Mouse (Mus musculus) heart, embryonic 13.5 days (tissue): ENCODE data around the gene Rpl23a. TPM values are rescaled to one million over a fixed set of nuclear protein-coding genes. Genes with fewer than 3 reads are reported as not detected.

Experiments
- ATAC-seq: fragments of 200-750 bp; cut with Nextera tagmentation; 2 replicates; pipeline ENCODE4 v1.8.0; 2017; ENCODE audit warnings: moderate TSS enrichment; ENCODE audit not compliant: insufficient number of reproducible peaks, low FRiP score, low TSS enrichment; ENCODE audit errors: extremely low read depth
- H3K27ac ChIP-seq: fragments of 300-500 bp; sonication (generic); replicated peaks from 2 replicates; pipeline ENCODE4 v1.5.1; 2015; ENCODE audit warnings: moderate library complexity, mild to moderate bottlenecking, inconsistent platforms
- H3K27me3 ChIP-seq: fragments of 300-500 bp; sonication (generic); replicated peaks from 2 replicates; pipeline ENCODE4 v1.6.1; 2015; ENCODE audit warnings: mild to moderate bottlenecking, inconsistent platforms
- H3K36me3 ChIP-seq: fragments of 300-500 bp; sonication (generic); 2 replicates; pipeline ENCODE4 v1.6.1; 2015; ENCODE audit warnings: mild to moderate bottlenecking, inconsistent platforms
- H3K4me1 ChIP-seq: fragments of 300-500 bp; sonication (generic); 2 replicates; pipeline ENCODE4 v1.6.1; 2015; ENCODE audit warnings: inconsistent platforms
- H3K4me2 ChIP-seq: fragments of 300-500 bp; sonication (generic); 2 replicates; pipeline ENCODE4 v1.6.1; 2015; ENCODE audit warnings: inconsistent platforms, mild to moderate bottlenecking, moderate library complexity
- H3K4me3 ChIP-seq: fragments of 300-500 bp; sonication (generic); 2 replicates; pipeline ENCODE4 v1.5.1; 2015; ENCODE audit warnings: moderate library complexity, mild to moderate bottlenecking, inconsistent platforms
- H3K9ac ChIP-seq: fragments of 300-500 bp; sonication (generic); 2 replicates; pipeline ENCODE4 v1.6.1; 2015; ENCODE audit warnings: inconsistent platforms, mild to moderate bottlenecking, moderate library complexity
- H3K9me3 ChIP-seq: fragments of 300-500 bp; sonication (generic); 2 replicates; pipeline ENCODE4 v1.6.1; 2016; ENCODE audit warnings: inconsistent platforms
- WGBS: fragments of 180-500 bp; shearing (Covaris S2); methylation state at CpG from one replicate; pipeline ENCODE4 v1.1.7; 2015; ENCODE audit warnings: mixed read lengths; 5-methylcytosine and 5-hydroxymethylcytosine counted together
- polyA plus RNA-seq: library from polyadenylated mRNA; unstranded; fragments of >200 nt; fragmentation: Nextera tagmentation; extraction: Ambion mirVana; gene quantifications from 2 replicates; pipeline ENCODE4 v1.2.1, GENCODE M21; 2015

Gene Rpl23a
- polyA plus RNA-seq, 1 experiment from 2014 or later, result 833 TPM

- Histone ChIP-seq H3K27me3 (no peaks in the 10 kb centered on the region), H3K27ac (peak overlapping the region; percentile 89; the same call in 1 of the 2 replicates), H3K36me3 (peaks cover 34% of the 10 kb centered on the region), H3K4me3 (peak overlapping the region; percentile 73), H3K9me3 (no peaks in the 10 kb centered on the region), H3K9ac (peak overlapping the region; percentile 92), H3K4me2 (peak overlapping the region; percentile 86), H3K4me1 (peaks cover 47% of the 10 kb centered on the region)
- 2% methylated on average over 7 of the region's 7 CpGs for WGBS
- ATAC-seq, result no peak
These were observed 934 bp downstream of the Rpl23a start for GRCm38 (mm10) chr11:78182450-78182849.

GRCm38 (mm10) chr11:78181830-78182357 is 1.5 kb downstream of the Rpl23a start:
- peak overlapping the region; percentile 86 for H3K4me2 ChIP-seq
- H3K27ac ChIP-seq, result no peak overlapping the region
- H3K36me3 ChIP-seq, result peaks cover 34% of the 10 kb centered on the region
- peak overlapping the region; percentile 73 for H3K4me3 ChIP-seq
- H3K27me3 ChIP-seq, result no peaks in the 10 kb centered on the region
- peak overlapping the region; percentile 92 for H3K9ac ChIP-seq
- whole genome bisulfite sequencing, result 35% methylated on average over 2 of the region's 2 CpGs
- peaks cover 49% of the 10 kb centered on the region for H3K4me1 ChIP-seq
- no peaks in the 10 kb centered on the region for H3K9me3 ChIP-seq
- ATAC-seq, result no peak

- no peak overlapping the region for H3K27ac ChIP-seq
- H3K9ac ChIP-seq, result peak overlapping the region; percentile 86
- H3K36me3 ChIP-seq, result peaks cover 34% of the 10 kb centered on the region
- peak overlapping the region; percentile 66 for H3K4me3 ChIP-seq
- WGBS, result 59% methylated on average over 6 of the region's 6 CpGs
- peak overlapping the region; percentile 81 for H3K4me2 ChIP-seq
- H3K27me3 ChIP-seq, result no peaks in the 10 kb centered on the region
- ATAC-seq, result no peak
- H3K4me1 ChIP-seq, result peaks cover 57% of the 10 kb centered on the region
- no peaks in the 10 kb centered on the region for H3K9me3 ChIP-seq
These were observed 3.2 kb downstream of the Rpl23a start for GRCm38 (mm10) chr11:78180081-78180761.

GRCm38 (mm10) chr11:78179438-78179999 is 3.9 kb downstream of the Rpl23a start:
- Histone ChIP-seq H3K27me3 (no peaks in the 10 kb centered on the region), H3K9ac (peak overlapping the region; percentile 86), H3K9me3 (no peaks in the 10 kb centered on the region), H3K36me3 (peaks cover 34% of the 10 kb centered on the region), H3K4me2 (peak overlapping the region; percentile 81), H3K4me3 (peak overlapping the region; percentile 66), H3K4me1 (peaks cover 64% of the 10 kb centered on the region), H3K27ac (peak overlapping the region; percentile 97)
- WGBS, result 21% methylated on average over 8 of the region's 8 CpGs
- no peak for ATAC-seq

- peaks cover 34% of the 10 kb centered on the region for H3K36me3 ChIP-seq
- peaks cover 65% of the 10 kb centered on the region for H3K4me1 ChIP-seq
- WGBS, result 1% methylated on average over 29 of the region's 29 CpGs
- peak overlapping the region; percentile 66 for H3K4me3 ChIP-seq
- no peaks in the 10 kb centered on the region for H3K9me3 ChIP-seq
- no peaks in the 10 kb centered on the region for H3K27me3 ChIP-seq
- H3K27ac ChIP-seq, result peak overlapping the region; percentile 97
- H3K4me2 ChIP-seq, result peak overlapping the region; percentile 81
- peak overlapping the region; percentile 86 for H3K9ac ChIP-seq
- ATAC-seq, result peak; percentile 0; the same call in 1 of the 2 replicates
These were observed 4.4 kb downstream of the Rpl23a start for GRCm38 (mm10) chr11:78178859-78179437.

GRCm38 (mm10) chr11:78177903-78178858 is 5.2 kb downstream of the Rpl23a start:
- Histone ChIP-seq H3K27me3 (no peaks in the 10 kb centered on the region), H3K9me3 (no peaks in the 10 kb centered on the region), H3K9ac (peak overlapping the region; percentile 86), H3K36me3 (peaks cover 34% of the 10 kb centered on the region), H3K4me3 (peak overlapping the region; percentile 66), H3K4me1 (peaks cover 63% of the 10 kb centered on the region), H3K27ac (peak overlapping the region; percentile 97), H3K4me2 (peak overlapping the region; percentile 81)
- WGBS, result under 1% methylated on average over 83 of the region's 84 CpGs
- peak; percentile 71 for ATAC-seq

DNA sequence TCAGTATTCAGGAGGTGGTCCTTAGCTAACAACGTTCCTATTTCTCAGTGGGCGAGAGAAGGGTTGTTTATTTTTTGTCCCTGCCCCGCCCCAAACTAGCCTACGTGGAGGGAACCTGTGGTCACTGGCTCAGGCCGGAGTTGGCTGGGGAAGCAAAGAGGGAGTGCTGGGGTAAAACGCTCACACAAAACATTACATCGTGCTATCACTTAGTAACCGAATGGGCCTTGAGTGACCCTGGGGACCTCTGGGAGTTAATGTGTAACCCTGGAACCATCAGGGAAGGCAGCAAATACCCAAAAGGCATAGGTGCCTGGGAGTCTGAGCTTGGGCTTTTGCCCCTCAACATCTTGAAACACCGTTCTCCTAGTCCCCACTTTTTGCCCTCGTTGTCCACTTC is 5.9 kb downstream of the Rpl23a start:
- H3K27me3 ChIP-seq, result no peaks in the 10 kb centered on the region
- no peaks in the 10 kb centered on the region for H3K9me3 ChIP-seq
- peak overlapping the region; percentile 66 for H3K4me3 ChIP-seq
- WGBS, result under 1% methylated on average over 10 of the region's 10 CpGs
- H3K9ac ChIP-seq, result peak overlapping the region; percentile 86
- H3K4me2 ChIP-seq, result peak overlapping the region; percentile 81
- peak overlapping the region; percentile 97 for H3K27ac ChIP-seq
- no peak for ATAC-seq
- H3K4me1 ChIP-seq, result peaks cover 67% of the 10 kb centered on the region
- peaks cover 35% of the 10 kb centered on the region for H3K36me3 ChIP-seq

DNA sequence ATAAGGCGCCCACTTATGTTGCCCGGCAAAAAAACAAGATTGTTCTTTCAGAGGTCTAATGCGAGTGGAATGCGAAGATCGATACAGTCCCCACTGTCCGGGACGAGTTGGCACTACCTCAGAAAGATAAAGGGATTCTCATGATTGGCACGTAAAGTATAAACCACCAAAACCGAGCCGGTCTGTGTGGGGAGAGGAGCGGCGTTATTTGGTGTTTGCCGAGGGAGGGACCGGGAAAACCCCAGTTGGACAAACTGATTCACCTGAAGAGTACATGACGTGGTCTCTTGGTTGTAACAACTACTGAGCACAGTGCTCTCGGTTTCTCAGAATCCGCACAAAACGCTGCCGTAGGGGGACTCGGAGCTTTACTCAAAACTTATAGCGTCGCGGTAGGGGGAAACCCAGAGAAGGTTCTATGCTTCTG is 6.5 kb downstream of the Rpl23a start:
- H3K4me1 ChIP-seq, result peaks cover 67% of the 10 kb centered on the region
- H3K4me2 ChIP-seq, result peak overlapping the region; percentile 81
- H3K36me3 ChIP-seq, result peaks cover 35% of the 10 kb centered on the region
- H3K9me3 ChIP-seq, result no peaks in the 10 kb centered on the region
- no peak for ATAC-seq
- under 1% methylated on average over 23 of the region's 23 CpGs for WGBS
- H3K9ac ChIP-seq, result peak overlapping the region; percentile 86
- H3K4me3 ChIP-seq, result peak overlapping the region; percentile 66
- H3K27ac ChIP-seq, result peak overlapping the region; percentile 97
- no peaks in the 10 kb centered on the region for H3K27me3 ChIP-seq

- peak within 1 kb of the TSS; percentile 86 for H3K9ac ChIP-seq
- no peaks in the 10 kb centered on the region for H3K9me3 ChIP-seq
- peak within 1 kb of the TSS; percentile 81 for H3K4me2 ChIP-seq
- H3K36me3 ChIP-seq, result peaks cover 34% of the 10 kb centered on the region
- H3K27me3 ChIP-seq, result no peaks in the 10 kb centered on the region
- peak; percentile 52 for ATAC-seq
- peak within 1 kb of the TSS; percentile 66 for H3K4me3 ChIP-seq
- under 1% methylated on average over 32 of the region's 32 CpGs for WGBS
- peak within 1 kb of the TSS; percentile 97 for H3K27ac ChIP-seq
- peaks cover 63% of the 10 kb centered on the region for H3K4me1 ChIP-seq
These were observed 7.0 kb downstream of the Rpl23a start, which contains the start of the genes Nek8 and Tlcd1 for GRCm38 (mm10) chr11:78176402-78176862. TSS of gene Nek8 (minus strand) at chr11:78176675. TSS of gene Tlcd1 (plus strand) at chr11:78176711.

DNA sequence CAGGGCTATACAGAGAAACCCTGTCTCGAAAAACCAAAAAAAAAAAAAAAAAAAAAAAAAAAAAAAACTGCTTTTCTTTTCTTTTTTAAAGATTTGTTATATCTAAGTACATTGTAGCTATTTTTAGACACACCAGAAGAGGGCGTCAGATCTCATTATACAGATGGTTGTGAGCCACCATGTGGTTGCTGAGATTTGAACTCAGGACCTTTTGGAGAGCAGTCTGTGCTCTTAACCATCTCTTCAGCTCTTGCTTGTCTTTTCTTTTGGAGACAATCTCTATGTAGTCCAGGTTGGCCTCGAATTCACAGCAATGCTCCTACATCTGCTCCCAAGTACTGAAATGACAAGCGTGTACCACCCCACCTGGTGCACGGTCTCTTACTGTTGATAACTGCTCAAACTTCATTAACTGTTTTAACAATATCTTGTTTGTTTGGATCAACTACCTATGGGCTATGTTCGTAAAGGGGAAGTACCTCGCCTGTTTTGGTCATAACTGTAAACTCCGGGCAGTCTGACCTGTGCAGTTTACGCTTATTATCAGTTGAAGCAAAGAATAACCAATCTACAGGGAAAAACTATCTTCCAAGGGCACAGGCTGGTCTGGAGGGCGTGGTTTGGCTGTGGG is 7.5 kb downstream of the Rpl23a start:
- peak overlapping the region; percentile 81 for H3K4me2 ChIP-seq
- H3K36me3 ChIP-seq, result peaks cover 33% of the 10 kb centered on the region
- no peak for ATAC-seq
- peak overlapping the region; percentile 86 for H3K9ac ChIP-seq
- H3K9me3 ChIP-seq, result no peaks in the 10 kb centered on the region
- H3K27ac ChIP-seq, result peak overlapping the region; percentile 97
- WGBS, result 6% methylated on average over 10 of the region's 10 CpGs
- peaks cover 58% of the 10 kb centered on the region for H3K4me1 ChIP-seq
- peak overlapping the region; percentile 66 for H3K4me3 ChIP-seq
- no peaks in the 10 kb centered on the region for H3K27me3 ChIP-seq
